Mouse (Mus musculus) heart, postnatal 0 days (tissue): ENCODE results near the gene Ift43. TPM values are rescaled to one million over a fixed set of nuclear protein-coding genes. Genes with fewer than 3 reads are reported as not detected.
A peak's percentile ranks its signal among the peaks of the same experiment; 100 is the strongest.

Experiments used
- ATAC-seq: fragments of 200-750 bp; cut with Nextera tagmentation; 2 replicates; pipeline ENCODE4 v1.8.0; 2017; ENCODE audit warnings: low read depth, moderate number of reproducible peaks, moderate library complexity; ENCODE audit not compliant: insufficient read depth
- DNase-seq: peaks from one replicate; pipeline ENCODE4 v3.0.0-alpha.2; 2016; ENCODE audit warnings: low spot score
- H3K27ac ChIP-seq: fragments of 300-500 bp; sonication (generic); 2 replicates; pipeline ENCODE4 v1.5.1; 2014; ENCODE audit warnings: low read depth, mild to moderate bottlenecking
- H3K27me3 ChIP-seq: fragments of 300-500 bp; sonication (generic); 2 replicates; pipeline ENCODE4 v1.6.1; 2014; ENCODE audit warnings: low read length, mixed read lengths; ENCODE audit not compliant: control insufficient read depth, insufficient read depth
- H3K36me3 ChIP-seq: fragments of 300-500 bp; sonication (generic); replicated peaks from 2 replicates; pipeline ENCODE4 v1.6.1; 2014; ENCODE audit warnings: low read length, mixed read lengths; ENCODE audit not compliant: control insufficient read depth, insufficient read depth
- H3K4me1 ChIP-seq: fragments of 300-500 bp; sonication (generic); 2 replicates; pipeline ENCODE4 v1.6.1; 2014; ENCODE audit warnings: antibody characterized with exemption; ENCODE audit not compliant: control insufficient read depth, insufficient read depth
- H3K4me2 ChIP-seq: fragments of 300-500 bp; sonication (generic); 2 replicates; pipeline ENCODE4 v1.6.1; 2014; ENCODE audit warnings: low read depth, mild to moderate bottlenecking, low read length, moderate library complexity
- H3K4me3 ChIP-seq: fragments of 300-500 bp; sonication (generic); 2 replicates; pipeline ENCODE4 v1.5.1; 2014; ENCODE audit warnings: low read depth, low read length
- H3K9ac ChIP-seq: fragments of 300-500 bp; sonication (generic); replicated peaks from 2 replicates; pipeline ENCODE4 v1.6.1; 2014; ENCODE audit warnings: low read depth, low read length, mixed read lengths
- H3K9me3 ChIP-seq: fragments of 300-500 bp; sonication (generic); replicated peaks from 2 replicates; pipeline ENCODE4 v1.6.1; 2016; ENCODE audit warnings: low read length; ENCODE audit not compliant: control insufficient read depth
- CTCF ChIP-seq: IDR thresholded peaks from 2 replicates; pipeline ENCODE4 v1.5.1; 2016; ENCODE audit warnings: antibody characterized with exemption, control low read depth, low read depth
- EP300 ChIP-seq: IDR thresholded peaks from 2 replicates; pipeline ENCODE4 v1.6.1; 2016; ENCODE audit warnings: antibody characterized with exemption, low read depth
- WGBS: fragments of 180-500 bp; shearing (Covaris S2); extraction: QIAGEN DNeasy Blood & Tissue Kit; methylation state at CpG from one replicate; pipeline ENCODE4 v1.1.7; 2014; 5-methylcytosine and 5-hydroxymethylcytosine counted together
- polyA plus RNA-seq: library from polyadenylated mRNA; unstranded; fragments of >200 nt; fragmentation: Nextera tagmentation; extraction: Ambion mirVana; gene quantifications from 2 replicates; pipeline ENCODE4 v1.2.1, GENCODE M21; 2015
- total RNA-seq: library from RNA; depleted of rRNA; stranded (reverse); fragments of >200 nt; gene quantifications from 2 replicates; pipeline ENCODE4 v1.2.3, GENCODE M21; 2014; ENCODE audit warnings: low replicate concordance

Ift43 gene
- total and polyA plus RNA-seq, 2 experiments from 2014 or later, result 10.8 to 102 TPM

DNA sequence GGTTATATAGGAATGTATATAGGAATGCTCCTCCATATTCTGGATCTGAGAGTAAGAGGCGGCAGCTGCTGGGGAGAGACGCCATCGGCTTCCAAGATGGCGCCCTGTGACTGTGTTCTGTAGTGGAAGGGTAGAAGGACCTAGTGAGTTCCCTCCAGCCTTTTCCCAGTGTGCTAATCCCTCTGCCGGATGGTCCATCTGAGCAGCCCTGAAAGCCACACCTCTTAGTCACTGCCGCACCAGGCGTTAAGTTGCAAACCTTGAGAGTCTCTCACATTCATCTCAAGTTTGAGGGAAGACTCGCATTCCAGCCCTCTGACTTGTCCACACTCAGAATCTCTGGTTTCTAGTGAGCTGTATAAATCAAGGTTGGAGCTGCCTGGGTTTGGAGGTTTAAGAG lies 46.7 kb downstream of the Ift43 start:
- no peaks in the 10 kb centered on the region for H3K27me3 ChIP-seq
- ATAC-seq (no peak), DNase-seq (no peak)
- no peak overlapping the region for H3K4me3 ChIP-seq
- no peaks in the 10 kb centered on the region for H3K36me3 ChIP-seq
- 81% methylated on average over 8 of the region's 8 CpGs for WGBS
- no peak overlapping the region for H3K4me2 ChIP-seq
- no peak overlapping the region for H3K9ac ChIP-seq
- H3K4me1 ChIP-seq, result no peaks in the 10 kb centered on the region
- no peak overlapping the region for H3K27ac ChIP-seq
- H3K9me3 ChIP-seq, result no peaks in the 10 kb centered on the region
- no peak for TF ChIP-seq EP300
- no peak for TF ChIP-seq CTCF

DNA sequence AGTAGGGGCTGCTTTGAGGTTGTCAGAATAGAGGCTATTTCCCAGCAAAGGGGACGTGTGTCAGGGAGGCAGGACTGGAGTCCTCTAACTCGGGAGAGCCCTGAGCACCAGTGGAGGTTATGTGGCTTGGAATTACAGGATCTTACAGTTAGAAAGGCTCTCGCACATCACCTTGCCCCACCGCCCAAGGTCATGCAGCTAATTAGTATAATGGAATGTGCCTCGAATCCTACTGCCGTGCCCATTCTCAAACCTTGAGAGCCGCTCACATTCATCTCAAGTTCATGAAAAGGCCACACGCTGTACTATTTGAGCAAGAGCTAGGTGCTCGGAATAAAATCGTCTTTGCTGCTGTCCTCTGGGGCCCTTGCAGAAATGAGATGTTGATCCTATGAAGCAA lies 47.4 kb downstream of the Ift43 start:
- WGBS, result 37% methylated on average over 10 of the region's 10 CpGs
- no peak overlapping the region for H3K27ac ChIP-seq
- no peak for TF ChIP-seq EP300
- no peak for TF ChIP-seq CTCF

DNA sequence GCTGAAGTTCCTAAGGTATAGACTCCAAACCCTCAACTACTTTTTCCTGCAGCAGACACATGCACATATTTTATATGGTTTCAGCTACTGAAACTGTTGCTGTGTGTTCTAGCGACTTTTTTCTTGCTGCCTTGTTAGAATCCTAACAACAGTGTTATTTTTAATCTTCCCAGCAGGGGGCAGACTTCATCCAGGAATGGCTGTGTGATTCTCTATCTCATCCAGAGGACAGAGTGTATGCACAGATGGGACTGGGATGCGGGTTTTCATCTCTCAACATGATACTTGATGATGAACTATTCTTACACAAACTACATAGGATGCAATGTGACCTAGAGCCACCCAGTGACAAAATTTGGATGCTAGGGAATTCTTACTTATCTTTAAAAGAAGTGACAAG lies 50.5 kb downstream of the Ift43 start:
- ATAC-seq (peak; percentile 47; the same call in 1 of the 2 replicates), DNase-seq (peak; percentile 64)
- WGBS, result 16% methylated on average over 2 of the region's 2 CpGs
- Histone ChIP-seq H3K27ac (no peak overlapping the region), H3K9ac (no peak overlapping the region), H3K9me3 (no peaks in the 10 kb centered on the region), H3K36me3 (no peaks in the 10 kb centered on the region), H3K4me1 (peaks cover 4% of the 10 kb centered on the region; the same call in 1 of the 2 replicates), H3K4me2 (no peak overlapping the region), H3K27me3 (no peaks in the 10 kb centered on the region), H3K4me3 (no peak overlapping the region)
- TF ChIP-seq EP300 (no peak), CTCF (peak; percentile 76)

More for the DNA sequence above, 47.4 kb downstream of the Ift43 start:
- ATAC-seq, result no peak
- Histone ChIP-seq H3K4me3 (no peak overlapping the region), H3K4me2 (no peak overlapping the region), H3K4me1 (no peaks in the 10 kb centered on the region), H3K9me3 (no peaks in the 10 kb centered on the region), H3K27me3 (no peaks in the 10 kb centered on the region), H3K36me3 (no peaks in the 10 kb centered on the region), H3K9ac (no peak overlapping the region)
- no peak for DNase-seq

DNA sequence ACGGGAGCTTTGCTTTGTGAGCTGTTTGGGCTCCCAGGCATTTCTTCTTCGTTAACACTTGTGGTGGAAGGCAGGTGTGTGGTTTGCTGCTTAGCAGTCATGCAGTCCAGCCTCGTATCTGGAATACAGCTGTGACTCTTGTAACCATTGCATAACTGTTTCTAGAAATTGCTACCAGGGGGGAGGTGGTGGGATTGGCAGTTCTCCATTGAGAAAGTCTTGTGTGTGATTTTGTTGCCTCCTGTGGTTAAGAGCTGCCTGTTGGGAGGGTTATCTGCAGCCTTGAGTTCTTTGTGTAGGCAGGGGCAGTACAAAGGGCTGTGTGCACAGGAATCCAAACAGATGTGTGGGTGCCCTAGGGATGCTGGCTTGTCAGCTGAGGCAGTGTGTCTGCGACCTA lies 53.4 kb downstream of the Ift43 start:
- Histone ChIP-seq H3K27me3 (no peaks in the 10 kb centered on the region), H3K4me3 (no peak overlapping the region), H3K36me3 (peaks cover 18% of the 10 kb centered on the region; the same call in 1 of the 2 replicates), H3K9me3 (no peaks in the 10 kb centered on the region), H3K4me2 (no peak overlapping the region), H3K27ac (no peak overlapping the region), H3K4me1 (peaks cover 4% of the 10 kb centered on the region; the same call in 1 of the 2 replicates), H3K9ac (no peak overlapping the region)
- TF ChIP-seq CTCF (no peak), EP300 (no peak)
- ATAC-seq (no peak), DNase-seq (no peak)
- 68% methylated on average over 4 of the region's 4 CpGs for WGBS

DNA sequence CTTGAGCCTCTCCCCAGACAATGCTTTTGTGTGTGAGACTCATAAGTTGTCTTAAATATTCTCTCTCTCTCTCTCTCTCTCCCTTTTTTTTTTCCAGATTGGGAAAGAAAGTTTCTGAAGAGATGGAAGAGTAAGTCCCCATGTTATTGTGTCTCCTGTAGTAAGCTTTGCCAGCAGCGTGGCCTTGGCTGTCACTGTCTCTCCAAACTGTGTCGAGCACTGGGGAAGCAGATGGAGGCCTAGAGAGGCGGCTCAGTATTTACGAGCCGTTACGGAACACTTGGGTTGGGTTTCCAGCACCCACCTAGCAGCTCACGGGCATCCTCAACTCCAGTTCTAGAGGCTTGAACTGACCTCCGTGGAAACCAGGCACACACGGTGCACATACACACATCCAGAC lies 56.4 kb downstream of the Ift43 start:
- Histone ChIP-seq H3K9ac (no peak overlapping the region), H3K27me3 (no peaks in the 10 kb centered on the region), H3K9me3 (no peaks in the 10 kb centered on the region), H3K27ac (no peak overlapping the region), H3K36me3 (peaks cover 25% of the 10 kb centered on the region), H3K4me2 (no peak overlapping the region), H3K4me1 (peaks cover 4% of the 10 kb centered on the region; the same call in 1 of the 2 replicates), H3K4me3 (no peak overlapping the region)
- DNase-seq (no peak), ATAC-seq (no peak)
- TF ChIP-seq CTCF (no peak), EP300 (no peak)
- 93% methylated on average over 9 of the region's 9 CpGs for WGBS

DNA sequence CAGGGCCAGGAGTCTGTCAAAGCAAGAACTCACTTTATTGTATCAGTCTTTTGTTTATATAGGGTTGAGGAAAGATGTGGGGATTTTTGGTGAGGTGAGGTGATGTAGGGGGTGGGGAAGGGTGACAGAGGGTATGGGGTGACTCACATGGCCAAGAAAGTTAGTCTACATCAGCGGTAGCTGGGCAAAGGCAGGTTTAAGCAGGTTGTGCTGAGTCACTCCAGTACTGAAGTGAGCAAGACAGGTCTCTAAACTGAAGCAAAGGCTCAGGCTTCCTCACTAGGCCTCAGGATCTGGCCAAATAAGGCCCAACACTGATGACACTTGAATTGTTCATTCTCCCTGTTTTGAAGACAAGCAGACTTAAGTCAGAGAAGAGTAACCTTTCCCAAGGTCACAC lies 60.0 kb downstream of the Ift43 start:
- H3K4me2 ChIP-seq, result no peak overlapping the region
- TF ChIP-seq EP300 (no peak), CTCF (no peak)
- no peak overlapping the region for H3K4me3 ChIP-seq
- H3K9me3 ChIP-seq, result no peaks in the 10 kb centered on the region
- no peaks in the 10 kb centered on the region for H3K4me1 ChIP-seq
- WGBS, result 83% methylated on average over 1 of the region's 1 CpGs
- H3K27me3 ChIP-seq, result no peaks in the 10 kb centered on the region
- H3K9ac ChIP-seq, result no peak overlapping the region
- no peak overlapping the region for H3K27ac ChIP-seq
- DNase-seq (no peak), ATAC-seq (no peak)
- peaks cover 35% of the 10 kb centered on the region for H3K36me3 ChIP-seq
